Comparison of ENCODE assay signal across 17 mouse cellular contexts in genomic region chr19:7300078-7300477, GRCm38 (mm10). TPM values are rescaled to one million over a fixed set of nuclear protein-coding genes. Genes with fewer than 3 reads are reported as not detected.
"Had no signal": no experiment of that assay in that cellular context is flagged by ENCODE, and none has a peak within 500 bp of the region (broad histone marks: within the 10 kb centered on the region; RNA-seq: fewer than 3 reads in every experiment).

No protein-coding gene starts in this region.

- DNase-seq: liver, postnatal 0 days; lung, adult 2 months; lung, postnatal 14 days; lung, postnatal 36 days; right cerebral cortex, postnatal 14 days; thymus, adult 2 months; thymus, postnatal 25 days; thymus, postnatal 4 days had no signal

- H3K4me3 ChIP-seq: lung, embryonic 15.5 days; megakaryocyte, embryonic 14.5 days; midbrain, embryonic 13.5 days; midbrain, embryonic 15.5 days; neural tube, embryonic 12.5 days; stomach, embryonic 15.5 days had no signal

- H3K27ac ChIP-seq: lung, embryonic 15.5 days; macrophage; midbrain, embryonic 13.5 days; neural tube, embryonic 12.5 days; stomach, postnatal 0 days had no signal

RNA-seq across cellular contexts. Expression of gene Rcor2, which starts 33.0 kb away (rescaled TPM):
- total RNA-seq: monocyte, adult 5-6 weeks had no signal
